Mouse (Mus musculus): ENCODE data around the gene E030030I06Rik.

DNA sequence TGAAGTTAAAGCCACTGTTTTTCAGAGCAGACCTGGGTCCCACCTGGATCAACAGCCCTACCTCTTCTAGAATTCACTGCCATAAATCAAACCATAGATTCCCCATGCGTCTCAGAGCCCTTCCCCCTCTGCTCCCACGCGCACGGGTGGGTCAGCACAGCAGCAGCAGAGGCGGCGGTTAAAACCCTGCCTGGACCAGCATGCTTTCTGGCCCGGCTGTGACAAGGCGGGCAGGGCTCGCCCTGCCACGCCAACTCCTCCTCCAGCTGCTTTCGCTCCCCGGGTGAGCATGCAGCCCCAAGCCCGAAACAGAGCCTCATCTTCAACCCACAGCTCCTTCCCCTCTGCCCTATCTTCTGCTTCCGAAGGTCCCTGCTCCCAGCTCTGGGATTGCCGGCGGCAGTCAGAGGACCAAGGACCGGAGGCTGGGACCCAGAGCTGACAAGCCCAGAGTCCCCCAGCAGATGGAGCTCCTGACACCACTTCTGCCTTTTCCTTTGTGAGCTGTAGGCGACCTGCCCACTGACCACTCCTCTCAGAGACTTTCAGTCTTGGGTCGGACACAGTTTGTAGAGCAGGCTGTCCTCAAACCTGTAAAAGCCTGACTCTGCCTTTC is 8.3 kb downstream of the E030030I06Rik start:
- TF ChIP-seq CTCF (IDR thresholded peaks at IDR 0.05; ENCODE audit: extremely low read depth, insufficient read depth, insufficient read length, insufficient replicate concordance), result peak; percentile 66; the same call in 1 of the 2 replicates
- no peak for TF ChIP-seq POLR2A (IDR thresholded peaks at IDR 0.05; ENCODE audit: low read depth, low read length)

Data from spleen, adult 2 months (tissue).